Mouse (Mus musculus) brown adipose tissue, adult 24 weeks (tissue): ENCODE data around the gene Prmt6. TPM values are rescaled to one million over a fixed set of nuclear protein-coding genes. Genes with fewer than 3 reads are reported as not detected.

Experiments used
- H3K27ac ChIP-seq: fragments of 200-500 bp; replicated peaks from 2 replicates; pipeline ENCODE4 v1.5.1; 2012; ENCODE audit warnings: low read depth, mild to moderate bottlenecking, low read length
- H3K4me1 ChIP-seq: fragments of 200-500 bp; 2 replicates; pipeline ENCODE4 v1.6.1; 2012; ENCODE audit warnings: low read length, mixed read lengths; ENCODE audit not compliant: control insufficient read depth, insufficient read depth, insufficient read length
- H3K4me3 ChIP-seq: fragments of 200-500 bp; 2 replicates; pipeline ENCODE4 v1.5.1; 2012; ENCODE audit warnings: low read depth, mild to moderate bottlenecking, low read length, moderate library complexity; ENCODE audit not compliant: insufficient read depth
- polyA plus RNA-seq: library from polyadenylated mRNA; stranded (reverse); fragments of >200 nt; gene quantifications from 2 replicates; pipeline ENCODE4 v1.2.4, GENCODE M21; 2012; ENCODE audit not compliant: missing spikeins, insufficient read depth, insufficient read length

Gene Prmt6
- 2.2 and 3.6 TPM in 2 replicates for polyA plus RNA-seq

GRCm38 (mm10) chr3:110250839-110251700 lies at the start of gene Prmt6:
TSS of gene Prmt6 (minus strand) at chr3:110250998.
- Histone ChIP-seq H3K4me3 (peak within 1 kb of the TSS; percentile 91), H3K4me1 (no peaks in the 10 kb centered on the region), H3K27ac (peak within 1 kb of the TSS; percentile 77)

GRCm38 (mm10) chr3:110290485-110291045 lies 39.8 kb upstream of the Prmt6 start:
- H3K4me3 ChIP-seq = no peak overlapping the region
- H3K27ac ChIP-seq = no peak overlapping the region
- H3K4me1 ChIP-seq = no peaks in the 10 kb centered on the region

- no peaks in the 10 kb centered on the region for H3K4me1 ChIP-seq
- no peak overlapping the region for H3K27ac ChIP-seq
- H3K4me3 ChIP-seq = no peak overlapping the region
These were observed 31.9 kb upstream of the Prmt6 start for GRCm38 (mm10) chr3:110282651-110283050.

- H3K27ac ChIP-seq = no peak overlapping the region
- H3K4me1 ChIP-seq = no peaks in the 10 kb centered on the region
- no peak overlapping the region for H3K4me3 ChIP-seq
These were observed 17.0 kb upstream of the Prmt6 start for GRCm38 (mm10) chr3:110267790-110268189.

- Histone ChIP-seq H3K4me1 (no peaks in the 10 kb centered on the region), H3K27ac (no peak overlapping the region), H3K4me3 (no peak overlapping the region)
These were observed 2.3 kb upstream of the Prmt6 start for GRCm38 (mm10) chr3:110253105-110253504.

GRCm38 (mm10) chr3:110249891-110250838 lies 633 bp downstream of the Prmt6 start:
- H3K4me1 ChIP-seq = no peaks in the 10 kb centered on the region
- H3K4me3 ChIP-seq = peak overlapping the region; percentile 91

GRCm38 (mm10) chr3:110236819-110237463 lies 13.9 kb downstream of the Prmt6 start:
- Histone ChIP-seq H3K4me1 (no peaks in the 10 kb centered on the region), H3K27ac (no peak overlapping the region), H3K4me3 (no peak overlapping the region)

More at GRCm38 (mm10) chr3:110249891-110250838, 633 bp downstream of the Prmt6 start:
- H3K27ac ChIP-seq = peak overlapping the region; percentile 40

Other genes starting within 250 kb of the Prmt6 start
- gene Ntng1, start 107.0 kb downstream of the Prmt6 start, polyA plus RNA-seq = not detected in 2 replicates